Mouse (Mus musculus) megakaryocyte, embryonic 14.5 days (primary cell): ENCODE data around the gene Rgs7.

Source experiments
- FLI1 ChIP-seq: IDR thresholded peaks from 2 replicates; pipeline ENCODE4 v1.6.1; 2012; ENCODE audit warnings: low read length, inconsistent platforms, mixed read lengths
- GATA1 ChIP-seq: IDR thresholded peaks from 3 replicates; pipeline ENCODE4 v1.6.1; 2012; ENCODE audit warnings: mixed read lengths, low read length, inconsistent platforms, borderline replicate concordance

GRCm38 (mm10) chr1:175464566-175464965, 27.7 kb downstream of the Rgs7 start:
- TF ChIP-seq GATA1 (no peak), FLI1 (no peak)
